Mouse (Mus musculus) C2C12 (cell line): Measurements from ENCODE around the gene Rhbdf2.

Experiments used
- CTCF ChIP-seq: IDR thresholded peaks from one replicate; pipeline ENCODE4 v1.5.1; 2011; ENCODE audit not compliant: control insufficient read depth, insufficient read depth, insufficient read length
- MYOD1 ChIP-seq: IDR thresholded peaks from one replicate; pipeline ENCODE4 v1.6.1; 2011; ENCODE audit warnings: low read depth; ENCODE audit not compliant: control insufficient read depth, insufficient read length
- MYOG ChIP-seq: IDR thresholded peaks from one replicate; pipeline ENCODE4 v1.6.1; 2011; ENCODE audit not compliant: control insufficient read depth, insufficient read length; ENCODE audit errors: extremely low read depth
- USF1 ChIP-seq: IDR thresholded peaks from one replicate; pipeline ENCODE4 v1.6.1; 2011; ENCODE audit warnings: low read depth, mild to moderate bottlenecking, control low read depth, moderate library complexity

DNA sequence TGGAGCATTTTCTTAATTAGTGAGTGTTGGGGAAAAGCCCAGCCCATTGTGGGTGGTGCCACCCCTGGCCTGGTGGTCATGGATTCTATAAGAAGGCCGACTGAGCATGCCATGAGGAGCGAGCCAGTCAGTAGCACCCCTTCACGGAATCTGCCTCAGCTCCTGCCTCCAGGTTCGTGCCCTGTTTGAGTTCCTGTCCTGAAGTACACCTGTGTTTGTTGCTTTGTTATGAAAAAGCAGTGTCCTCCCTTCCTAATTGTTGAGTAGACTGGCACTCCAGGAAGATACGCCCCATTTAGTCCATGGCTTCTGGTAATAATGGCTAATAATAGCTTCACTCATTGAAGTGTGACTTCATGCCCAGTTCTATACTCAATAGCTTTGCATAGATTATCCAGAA, 40.5 kb downstream of the Rhbdf2 start, which contains the start of gene Aanat:
- TF ChIP-seq MYOG (no peak), CTCF (no peak), USF1 (no peak), MYOD1 (no peak)
